Mouse (Mus musculus): ENCODE measurements around the gene Nipa2. TPM values are rescaled to one million over a fixed set of nuclear protein-coding genes. Genes with fewer than 3 reads are reported as not detected.
"Not testable (repeated sequence)": the region's sequence is repeated elsewhere in the genome, so short reads cannot be mapped to it uniquely, and the experiment has no call there.

The Nipa2 gene
- polyA plus RNA-seq, 1 experiment from 2014 or later, result 36.0 TPM

DNA sequence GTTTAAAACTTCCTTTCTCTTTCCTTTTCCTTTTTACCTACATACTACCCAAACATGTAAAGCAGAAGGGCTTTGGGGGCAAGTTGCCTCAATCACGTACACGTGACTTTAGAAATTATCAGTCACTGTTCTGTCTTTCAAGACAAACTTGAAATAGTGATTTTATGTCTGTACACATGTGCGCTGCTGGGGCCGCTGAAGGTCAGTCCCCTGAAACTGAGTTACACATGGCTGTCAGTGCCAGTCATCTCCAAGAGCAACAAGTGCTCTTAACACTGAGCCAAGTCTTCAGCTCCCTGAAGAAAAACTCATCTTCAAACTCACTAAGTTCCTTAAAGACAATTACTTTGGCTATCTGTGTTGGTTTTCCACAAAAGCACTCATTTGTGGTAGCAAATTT, 4.4 kb downstream of the Nipa2 start:
- ATAC-seq (no peak), DNase-seq (ENCODE audit: low spot score) (no peak)
- H3K9ac ChIP-seq (replicated peaks; ENCODE audit: low read depth), result no peak overlapping the region
- no peak overlapping the region for H3K4me3 ChIP-seq (ENCODE audit: low read depth, low read length)
- H3K36me3 ChIP-seq (ENCODE audit: insufficient read depth, low read length), result no peaks in the 10 kb centered on the region
- no peak overlapping the region for H3K27ac ChIP-seq (ENCODE audit: low read length)
- TF ChIP-seq CTCF (IDR thresholded peaks at IDR 0.05) (no peak), EP300 (IDR thresholded peaks at IDR 0.05) (no peak)
- H3K9me3 ChIP-seq (ENCODE audit: low read length), result no peaks in the 10 kb centered on the region
- H3K4me1 ChIP-seq (ENCODE audit: insufficient read depth, low read depth, low read length), result no peaks in the 10 kb centered on the region; the same call in 1 of the 2 replicates
- no peak overlapping the region for H3K4me2 ChIP-seq (replicated peaks; ENCODE audit: low read depth, low read length)
- no peaks in the 10 kb centered on the region for H3K27me3 ChIP-seq (replicated peaks; ENCODE audit: insufficient read depth, low read length)
- 93% methylated on average over 4 of the region's 4 CpGs for whole genome bisulfite sequencing

- 90% methylated on average over 3 of the region's 3 CpGs for WGBS
- ATAC-seq, result no peak
Measured at GRCm38 (mm10) chr7:55957178-55957577, 5.1 kb downstream of the Nipa2 start.

GRCm38 (mm10) chr7:55956054-55956453, 6.2 kb downstream of the Nipa2 start:
- H3K27ac ChIP-seq (ENCODE audit: low read length), result no peak overlapping the region
- no peak for TF ChIP-seq CTCF (IDR thresholded peaks at IDR 0.05)
- H3K4me3 ChIP-seq (ENCODE audit: low read depth, low read length), result no peak overlapping the region
- no peaks in the 10 kb centered on the region for H3K27me3 ChIP-seq (replicated peaks; ENCODE audit: insufficient read depth, low read length)
- H3K4me2 ChIP-seq (replicated peaks; ENCODE audit: low read depth, low read length), result no peak overlapping the region
- WGBS, result 95% methylated on average over 2 of the region's 2 CpGs
- no peak overlapping the region for H3K9ac ChIP-seq (replicated peaks; ENCODE audit: low read depth)
- no peaks in the 10 kb centered on the region for H3K9me3 ChIP-seq (ENCODE audit: low read length)
- no peaks in the 10 kb centered on the region for H3K36me3 ChIP-seq (ENCODE audit: insufficient read depth, low read length)
- H3K4me1 ChIP-seq (ENCODE audit: insufficient read depth, low read depth, low read length), result no peaks in the 10 kb centered on the region; the same call in 1 of the 2 replicates
- ATAC-seq (no peak), DNase-seq (ENCODE audit: low spot score) (no peak)

More at GRCm38 (mm10) chr7:55957178-55957577, 5.1 kb downstream of the Nipa2 start:
- H3K27ac ChIP-seq (ENCODE audit: low read length), result no peak overlapping the region
- TF ChIP-seq CTCF (IDR thresholded peaks at IDR 0.05) (no peak), EP300 (IDR thresholded peaks at IDR 0.05) (no peak)
- no peaks in the 10 kb centered on the region for H3K27me3 ChIP-seq (replicated peaks; ENCODE audit: insufficient read depth, low read length)
- H3K4me1 ChIP-seq (ENCODE audit: insufficient read depth, low read depth, low read length), result no peaks in the 10 kb centered on the region; the same call in 1 of the 2 replicates
- H3K4me2 ChIP-seq (replicated peaks; ENCODE audit: low read depth, low read length), result no peak overlapping the region
- H3K4me3 ChIP-seq (ENCODE audit: low read depth, low read length), result no peak overlapping the region
- DNase-seq (ENCODE audit: low spot score), result no peak
- no peaks in the 10 kb centered on the region for H3K36me3 ChIP-seq (ENCODE audit: insufficient read depth, low read length)
- H3K9ac ChIP-seq (replicated peaks; ENCODE audit: low read depth), result no peak overlapping the region
- no peaks in the 10 kb centered on the region for H3K9me3 ChIP-seq (ENCODE audit: low read length)

GRCm38 (mm10) chr7:55938341-55938740, 23.9 kb downstream of the Nipa2 start:
- Histone ChIP-seq H3K9ac (replicated peaks; ENCODE audit: low read depth) (no peak overlapping the region), H3K4me3 (ENCODE audit: low read depth, low read length) (no peak overlapping the region), H3K27ac (ENCODE audit: low read length) (no peak overlapping the region), H3K4me1 (ENCODE audit: insufficient read depth, low read depth, low read length) (no peaks in the 10 kb centered on the region), H3K4me2 (replicated peaks; ENCODE audit: low read depth, low read length) (no peak overlapping the region), H3K36me3 (ENCODE audit: insufficient read depth, low read length) (no peaks in the 10 kb centered on the region), H3K9me3 (ENCODE audit: low read length) (no peaks in the 10 kb centered on the region), H3K27me3 (replicated peaks; ENCODE audit: insufficient read depth, low read length) (no peaks in the 10 kb centered on the region)
- TF ChIP-seq CTCF (IDR thresholded peaks at IDR 0.05), result no peak
- TF ChIP-seq EP300 (IDR thresholded peaks at IDR 0.05), result no peak
- ATAC-seq (no peak), DNase-seq (ENCODE audit: low spot score) (peak; percentile 12)
- 73% methylated on average over 4 of the region's 4 CpGs for WGBS

DNA sequence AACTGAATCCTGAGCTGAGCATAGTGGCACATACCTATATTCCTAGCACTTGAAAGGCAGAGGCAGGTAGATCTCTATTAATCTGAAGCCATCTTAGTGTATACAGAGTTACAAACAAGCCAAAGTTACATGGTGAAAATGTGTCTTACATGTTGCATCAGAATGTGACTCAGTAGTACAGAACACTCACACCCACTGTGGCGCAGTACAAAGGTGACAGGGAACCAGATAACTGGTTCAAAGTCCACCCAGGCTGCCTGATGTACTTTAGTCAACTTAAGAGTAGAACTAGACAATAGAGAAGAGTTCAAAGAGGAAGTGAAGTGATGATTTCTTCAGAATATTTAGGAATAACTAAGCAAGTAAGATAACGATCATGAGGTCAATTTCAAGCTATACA, 27.3 kb downstream of the Nipa2 start:
- no peak overlapping the region for H3K4me2 ChIP-seq (replicated peaks; ENCODE audit: low read depth, low read length)
- H3K9me3 ChIP-seq (ENCODE audit: low read length), result no peaks in the 10 kb centered on the region
- ATAC-seq, result no peak
- H3K36me3 ChIP-seq (ENCODE audit: insufficient read depth, low read length), result peaks cover 2% of the 10 kb centered on the region; the same call in 1 of the 2 replicates
- H3K27ac ChIP-seq (ENCODE audit: low read length), result no peak overlapping the region
- no peaks in the 10 kb centered on the region for H3K4me1 ChIP-seq (ENCODE audit: insufficient read depth, low read depth, low read length)
- no peak for DNase-seq (ENCODE audit: low spot score)
- 90% methylated on average over 2 of the region's 2 CpGs for WGBS
- no peak for TF ChIP-seq EP300 (IDR thresholded peaks at IDR 0.05)
- no peak for TF ChIP-seq CTCF (IDR thresholded peaks at IDR 0.05)
- no peaks in the 10 kb centered on the region for H3K27me3 ChIP-seq (replicated peaks; ENCODE audit: insufficient read depth, low read length)
- H3K9ac ChIP-seq (replicated peaks; ENCODE audit: low read depth), result no peak overlapping the region
- H3K4me3 ChIP-seq (ENCODE audit: low read depth, low read length), result no peak overlapping the region

- Histone ChIP-seq H3K27me3 (replicated peaks; ENCODE audit: insufficient read depth, low read length) (no peaks in the 10 kb centered on the region), H3K9me3 (ENCODE audit: low read length) (no peaks in the 10 kb centered on the region), H3K27ac (ENCODE audit: low read length) (no peak overlapping the region), H3K4me2 (replicated peaks; ENCODE audit: low read depth, low read length) (no peak overlapping the region), H3K36me3 (ENCODE audit: insufficient read depth, low read length) (peaks cover 33% of the 10 kb centered on the region; the same call in 1 of the 2 replicates), H3K4me1 (ENCODE audit: insufficient read depth, low read depth, low read length) (no peaks in the 10 kb centered on the region), H3K4me3 (ENCODE audit: low read depth, low read length) (no peak overlapping the region), H3K9ac (replicated peaks; ENCODE audit: low read depth) (no peak overlapping the region)
- ATAC-seq (no peak), DNase-seq (ENCODE audit: low spot score) (no peak)
- TF ChIP-seq CTCF (IDR thresholded peaks at IDR 0.05) (no peak), EP300 (IDR thresholded peaks at IDR 0.05) (no peak)
- WGBS, result 74% methylated on average over 2 of the region's 2 CpGs
Measured at GRCm38 (mm10) chr7:55928649-55929048, 33.6 kb downstream of the Nipa2 start.

GRCm38 (mm10) chr7:55927262-55927661, 35.0 kb downstream of the Nipa2 start:
- TF ChIP-seq CTCF (IDR thresholded peaks at IDR 0.05) (no peak), EP300 (IDR thresholded peaks at IDR 0.05) (no peak)
- Histone ChIP-seq H3K36me3 (ENCODE audit: insufficient read depth, low read length) (peaks cover 44% of the 10 kb centered on the region), H3K4me1 (ENCODE audit: insufficient read depth, low read depth, low read length) (no peaks in the 10 kb centered on the region), H3K4me3 (ENCODE audit: low read depth, low read length) (no peak overlapping the region), H3K9ac (replicated peaks; ENCODE audit: low read depth) (no peak overlapping the region), H3K27me3 (replicated peaks; ENCODE audit: insufficient read depth, low read length) (no peaks in the 10 kb centered on the region), H3K9me3 (ENCODE audit: low read length) (no peaks in the 10 kb centered on the region), H3K4me2 (replicated peaks; ENCODE audit: low read depth, low read length) (no peak overlapping the region), H3K27ac (ENCODE audit: low read length) (no peak overlapping the region)
- DNase-seq (ENCODE audit: low spot score) (no peak), ATAC-seq (no peak)
- WGBS, result 96% methylated on average over 4 of the region's 4 CpGs

- H3K36me3 ChIP-seq (ENCODE audit: insufficient read depth, low read length), result peaks cover 65% of the 10 kb centered on the region
- not testable (repeated sequence) for H3K4me1 ChIP-seq (ENCODE audit: insufficient read depth, low read depth, low read length); H3K9ac ChIP-seq (replicated peaks; ENCODE audit: low read depth); H3K27ac ChIP-seq (ENCODE audit: low read length); H3K27me3 ChIP-seq (replicated peaks; ENCODE audit: insufficient read depth, low read length); H3K4me2 ChIP-seq (replicated peaks; ENCODE audit: low read depth, low read length); H3K9me3 ChIP-seq (ENCODE audit: low read length); ATAC-seq; H3K4me3 ChIP-seq (ENCODE audit: low read depth, low read length)
- DNase-seq (ENCODE audit: low spot score), result peak; percentile 27
- WGBS, result 95% methylated on average over 11 of the region's 11 CpGs
Measured at GRCm38 (mm10) chr7:55918365-55918764, 43.9 kb downstream of the Nipa2 start.

Data from lung, postnatal 0 days (tissue).